Mouse (Mus musculus) liver, embryonic 14.5 days (tissue): ENCODE data around the gene 1700021F07Rik.

Experiments used
- CTCF ChIP-seq: IDR thresholded peaks from 2 replicates; pipeline ENCODE4 v1.5.1; 2016; ENCODE audit warnings: antibody characterized with exemption, low read depth, control low read depth
- EP300 ChIP-seq: IDR thresholded peaks from 2 replicates; pipeline ENCODE4 v1.6.1; 2016; ENCODE audit warnings: antibody characterized with exemption, low read depth

DNA sequence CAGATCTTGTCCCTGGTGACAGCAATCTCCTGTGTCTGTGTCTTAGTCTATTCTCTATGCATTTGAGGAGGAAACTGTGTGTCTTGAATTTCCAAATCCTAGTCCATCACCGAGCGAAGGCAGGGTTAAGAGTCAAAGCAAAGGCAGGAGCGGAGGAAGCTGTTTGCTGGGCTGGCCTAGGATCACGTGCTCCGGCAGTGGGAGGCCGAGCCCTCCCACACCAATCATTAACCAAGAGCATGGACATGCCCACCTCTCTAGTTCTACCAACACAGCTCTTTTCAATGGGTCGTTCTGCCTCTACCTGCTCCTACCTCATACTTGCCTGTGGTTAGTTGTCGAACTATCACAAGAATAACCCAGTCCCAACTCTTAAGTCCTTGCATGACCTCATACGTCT lies 13.5 kb downstream of the 1700021F07Rik start:
- no peak for TF ChIP-seq CTCF
- TF ChIP-seq EP300 = no peak
